Mouse (Mus musculus) kidney, adult 2 months (tissue): ENCODE data around the gene Slc36a2.

ENCODE experiments used
- CTCF ChIP-seq: fragments of 200-500 bp; conservative IDR thresholded peaks from 2 replicates; pipeline ENCODE4 v1.5.1; 2011; ENCODE audit warnings: low read depth, mild to moderate bottlenecking, control low read depth, low read length, moderate library complexity, mixed read lengths; ENCODE audit not compliant: insufficient read depth, insufficient read length
- POLR2A ChIP-seq: fragments of 200-500 bp; IDR thresholded peaks from one replicate; pipeline ENCODE4 v1.6.1; 2011; ENCODE audit warnings: low read depth, low read length, control low read depth

DNA sequence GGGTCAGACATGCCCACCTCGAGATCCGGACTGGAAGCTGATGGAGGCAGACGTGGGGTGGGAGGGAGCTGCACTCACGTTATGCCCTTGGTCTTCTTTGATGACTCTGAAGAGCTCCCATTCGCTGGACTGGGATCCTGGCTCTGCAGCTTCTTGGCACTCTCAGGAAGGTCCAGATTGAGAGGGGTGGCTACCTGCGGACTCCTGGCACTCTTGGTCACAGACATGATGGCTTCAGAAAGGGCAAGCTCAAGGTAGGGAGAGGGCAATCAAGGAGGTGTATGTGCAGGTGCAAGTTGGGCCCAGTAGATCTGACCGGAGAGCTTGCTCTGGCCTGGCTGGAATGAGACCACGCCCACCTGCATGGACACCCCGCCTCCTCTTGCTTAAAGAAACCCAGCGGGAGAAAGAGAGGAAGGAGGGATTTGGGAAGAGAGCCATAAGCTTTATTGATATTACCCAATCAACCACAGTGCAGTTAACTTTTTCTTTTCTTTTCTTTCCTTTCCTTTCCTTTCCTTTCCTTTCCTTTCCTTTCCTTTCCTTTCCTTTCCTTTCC lies at the start of gene Slc36a2:
- TF ChIP-seq POLR2A (no peak), CTCF (no peak)
